Mouse (Mus musculus) G1E (cell line): ENCODE measurements around the gene Gm21118.
"Not testable (repeated sequence)": the region's sequence is repeated elsewhere in the genome, so short reads cannot be mapped to it uniquely, and the experiment has no call there.

ENCODE experiments used
- CTCF ChIP-seq: IDR thresholded peaks from 2 replicates; pipeline ENCODE4 v1.5.1; 2012; ENCODE audit warnings: low read depth, low read length, inconsistent platforms, mixed read lengths
- GATA1 ChIP-seq: IDR thresholded peaks from 2 replicates; pipeline ENCODE4 v1.6.1; 2012; ENCODE audit warnings: borderline replicate concordance, low read length, inconsistent platforms, mixed read lengths
- GATA2 ChIP-seq: IDR thresholded peaks from 2 replicates; pipeline ENCODE4 v1.6.1; 2012; ENCODE audit warnings: low read depth, low read length, inconsistent platforms, borderline replicate concordance
- POLR2AphosphoS5 ChIP-seq: IDR thresholded peaks from 2 replicates; pipeline ENCODE4 v1.6.1; 2012; ENCODE audit warnings: low read depth, low read length, inconsistent platforms; ENCODE audit not compliant: insufficient replicate concordance
- TAL1 ChIP-seq: conservative IDR thresholded peaks from 2 replicates; pipeline ENCODE4 v1.6.1; 2012; ENCODE audit warnings: low read depth, low read length, inconsistent platforms, mixed read lengths

DNA sequence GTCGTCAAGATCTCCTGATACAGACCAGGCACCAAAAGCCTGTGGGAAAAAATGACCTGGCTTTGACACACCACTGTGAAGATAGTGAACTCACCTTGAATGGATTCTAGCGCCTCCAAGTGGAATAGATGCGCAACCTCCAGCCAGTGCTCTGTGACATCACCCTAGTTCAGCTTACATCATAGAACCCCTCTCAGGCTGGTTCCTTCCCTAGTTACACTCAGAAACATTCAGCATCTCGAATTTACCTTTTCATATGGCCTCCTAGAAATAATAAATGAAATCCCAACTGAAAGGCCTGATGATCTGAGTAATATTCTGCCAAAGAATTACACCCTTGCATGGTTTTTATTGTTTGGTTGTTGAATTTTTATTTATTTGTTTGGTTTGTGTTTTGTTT, at the start of gene Gm21118:
- not testable (repeated sequence) for TF ChIP-seq CTCF, GATA2, GATA1, TAL1, POLR2AphosphoS5
